Mouse (Mus musculus): ENCODE measurements around the gene Rrp9.

Rrp9 gene

GRCm38 (mm10) chr9:106519433-106519832 is 43.7 kb downstream of the Rrp9 start:
- DNase-seq (ENCODE audit: low read depth, low spot score): no peak

- DNase-seq (ENCODE audit: low read depth, low spot score): no peak
These were observed 44.1 kb downstream of the Rrp9 start for GRCm38 (mm10) chr9:106519909-106520308.

- peak; percentile 30 for DNase-seq (ENCODE audit: low read depth, low spot score)
These were observed 56.1 kb downstream of the Rrp9 start for GRCm38 (mm10) chr9:106531833-106532232.

DNA sequence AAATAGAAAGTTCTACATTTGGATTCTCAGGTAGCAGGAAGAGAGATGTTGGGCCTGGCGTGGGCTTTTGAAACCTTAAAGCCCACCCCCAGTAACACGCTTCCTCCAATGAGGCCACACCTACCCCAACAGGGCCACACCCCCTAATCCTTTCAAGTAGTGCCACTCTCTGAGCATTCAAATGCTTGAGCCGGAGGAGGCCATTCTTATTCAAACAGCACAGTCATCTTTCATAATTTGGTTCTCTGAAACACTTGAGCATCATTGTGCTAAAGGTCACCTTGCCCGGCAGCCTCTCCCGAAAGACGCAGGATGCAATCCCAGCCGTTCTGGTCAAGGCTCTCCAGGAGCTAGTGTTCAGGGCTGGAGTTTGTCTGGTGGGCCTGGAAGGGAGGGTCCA is 58.5 kb downstream of the Rrp9 start:
- no peak for DNase-seq (ENCODE audit: low read depth, low spot score)

GRCm38 (mm10) chr9:106534975-106535374 is 59.2 kb downstream of the Rrp9 start:
- no peak for DNase-seq (ENCODE audit: low read depth, low spot score)

Measured in embryo, embryonic 11.5 days (tissue).